Mouse (Mus musculus) heart, adult 2 months (tissue): ENCODE results near the gene Acsf3. TPM values are rescaled to one million over a fixed set of nuclear protein-coding genes. Genes with fewer than 3 reads are reported as not detected.
A peak's percentile ranks its signal among the peaks of the same experiment; 100 is the strongest.

Experiments used
- DNase-seq, 2 experiments: peaks; one replicate each; pipeline ENCODE4 v3.0.0; 2021
- H3K27ac ChIP-seq: fragments of 200-600 bp; 2 replicates; pipeline ENCODE4 v1.8.1; 2022
- H3K27me3 ChIP-seq: fragments of 200-500 bp; 2 replicates; pipeline ENCODE4 v1.6.1; 2012; ENCODE audit warnings: mild to moderate bottlenecking, low read length, inconsistent platforms, mixed read lengths; ENCODE audit not compliant: control insufficient read depth, insufficient read depth
- H3K36me3 ChIP-seq: fragments of 200-500 bp; 2 replicates; pipeline ENCODE4 v1.6.1; 2012; ENCODE audit warnings: low read length, inconsistent platforms; ENCODE audit not compliant: control insufficient read depth, insufficient read depth
- H3K4me1 ChIP-seq: fragments of 200-500 bp; 2 replicates; pipeline ENCODE4 v1.6.1; 2011; ENCODE audit warnings: low read length; ENCODE audit not compliant: control insufficient read depth, insufficient read depth
- H3K4me3 ChIP-seq: fragments of 200-600 bp; 2 replicates; pipeline ENCODE4 v1.8.1; 2022
- H3K79me2 ChIP-seq: fragments of 200-500 bp; replicated peaks from 2 replicates; pipeline ENCODE4 v1.6.1; 2012; ENCODE audit warnings: mild to moderate bottlenecking, inconsistent platforms, low read length, moderate library complexity, mixed read lengths; ENCODE audit not compliant: control insufficient read depth, insufficient read depth
- H3K9ac ChIP-seq: fragments of 200-500 bp; 2 replicates; pipeline ENCODE4 v1.6.1; 2012; ENCODE audit warnings: low read depth, mild to moderate bottlenecking, control low read depth, inconsistent platforms, low read length, mixed read lengths
- CTCF ChIP-seq: fragments of 200-600 bp; IDR thresholded peaks from 2 replicates; pipeline ENCODE4 v1.8.1; 2022; ENCODE audit warnings: antibody characterized with exemption, mild to moderate bottlenecking, moderate library complexity
- EP300 ChIP-seq: fragments of 200-500 bp; IDR thresholded peaks from 2 replicates; pipeline ENCODE4 v1.6.1; 2011; ENCODE audit warnings: low read depth, low read length, control low read depth; ENCODE audit not compliant: insufficient read depth
- POLR2A ChIP-seq: fragments of 200-500 bp; IDR thresholded peaks from 2 replicates; pipeline ENCODE4 v1.6.1; 2011; ENCODE audit warnings: mild to moderate bottlenecking, low read depth, low read length, control low read depth; ENCODE audit not compliant: insufficient read depth
- WGBS: fragments of 180-500 bp; shearing (Covaris S2); methylation state at CpG from one replicate; pipeline ENCODE4 v1.1.7; 2018; 5-methylcytosine and 5-hydroxymethylcytosine counted together
- intact Hi-C: fragments of 180-260 bp; cut with DNase I; formaldehyde crosslinking; loops from one replicate; pipeline ENCODE4 v1.15.1; 2025
- polyA plus RNA-seq: library from polyadenylated mRNA; depleted of rRNA; stranded (reverse); fragments of >200 nt; gene quantifications from 2 replicates; pipeline ENCODE4 v1.2.3, GENCODE M21; 2012
- total RNA-seq, 2 experiments: library from RNA; stranded (reverse); gene quantifications; 2 replicates each; pipeline ENCODE4 v1.2.3; 2021

Acsf3 gene
- total and polyA plus RNA-seq, 3 experiments = 25.1 to 29.6 (median 25.6) TPM

- DNase-seq = peak; percentile 57 to 66
- Histone ChIP-seq H3K27me3 (no peaks in the 10 kb centered on the region), H3K36me3 (no peaks in the 10 kb centered on the region), H3K27ac (no peak overlapping the region), H3K4me3 (no peak overlapping the region), H3K4me1 (no peaks in the 10 kb centered on the region), H3K9ac (no peak overlapping the region; the same call in 1 of the 2 replicates), H3K79me2 (no peaks in the 10 kb centered on the region)
- WGBS = 57% methylated on average over 18 of the region's 18 CpGs
- intact Hi-C loops = no loop called here
- TF ChIP-seq POLR2A = no peak
- no peak for TF ChIP-seq EP300
- TF ChIP-seq CTCF = peak; percentile 37
These were observed 18.3 kb downstream of the Acsf3 start for GRCm38 (mm10) chr8:122793375-122794174.

GRCm38 (mm10) chr8:122794175-122794454 is 18.8 kb downstream of the Acsf3 start:
- no peak for DNase-seq
- intact Hi-C loops = no loop called here
- H3K4me1 ChIP-seq = no peaks in the 10 kb centered on the region
- WGBS = 82% methylated on average over 5 of the region's 5 CpGs
- no peak overlapping the region for H3K27ac ChIP-seq
- no peak for TF ChIP-seq CTCF
- no peak for TF ChIP-seq POLR2A
- no peak for TF ChIP-seq EP300
- no peaks in the 10 kb centered on the region for H3K79me2 ChIP-seq
- H3K27me3 ChIP-seq = no peaks in the 10 kb centered on the region
- no peak overlapping the region for H3K4me3 ChIP-seq
- H3K9ac ChIP-seq = no peak overlapping the region
- H3K36me3 ChIP-seq = no peaks in the 10 kb centered on the region

GRCm38 (mm10) chr8:122803906-122804761 is 28.8 kb downstream of the Acsf3 start:
- no peaks in the 10 kb centered on the region for H3K4me1 ChIP-seq
- H3K27ac ChIP-seq = no peak overlapping the region
- H3K36me3 ChIP-seq = no peaks in the 10 kb centered on the region
- H3K27me3 ChIP-seq = no peaks in the 10 kb centered on the region
- no peak for DNase-seq
- H3K9ac ChIP-seq = no peak overlapping the region
- TF ChIP-seq CTCF = no peak
- TF ChIP-seq POLR2A = no peak
- no peak for TF ChIP-seq EP300
- no peak overlapping the region for H3K4me3 ChIP-seq
- 56% methylated on average over 15 of the region's 15 CpGs for WGBS
- intact Hi-C loops = no loop called here
- no peaks in the 10 kb centered on the region for H3K79me2 ChIP-seq

- Histone ChIP-seq H3K27ac (no peak overlapping the region), H3K36me3 (no peaks in the 10 kb centered on the region), H3K9ac (no peak overlapping the region), H3K27me3 (no peaks in the 10 kb centered on the region), H3K4me1 (no peaks in the 10 kb centered on the region), H3K79me2 (no peaks in the 10 kb centered on the region), H3K4me3 (no peak overlapping the region)
- TF ChIP-seq EP300 = no peak
- TF ChIP-seq POLR2A = no peak
- TF ChIP-seq CTCF = no peak
- intact Hi-C loops = no loop called here
- DNase-seq = no peak
- WGBS = 76% methylated on average over 3 of the region's 3 CpGs
These were observed 30.1 kb downstream of the Acsf3 start for GRCm38 (mm10) chr8:122805349-122805748.

GRCm38 (mm10) chr8:122806956-122807538 is 31.8 kb downstream of the Acsf3 start:
- intact Hi-C loops = no loop called here
- H3K79me2 ChIP-seq = no peaks in the 10 kb centered on the region
- no peaks in the 10 kb centered on the region for H3K36me3 ChIP-seq
- TF ChIP-seq EP300 = no peak
- no peak for TF ChIP-seq CTCF
- no peak for TF ChIP-seq POLR2A
- no peak for DNase-seq
- no peak overlapping the region for H3K27ac ChIP-seq
- no peak overlapping the region for H3K4me3 ChIP-seq
- no peak overlapping the region for H3K9ac ChIP-seq
- H3K27me3 ChIP-seq = no peaks in the 10 kb centered on the region
- 79% methylated on average over 7 of the region's 7 CpGs for WGBS
- H3K4me1 ChIP-seq = no peaks in the 10 kb centered on the region

- H3K27me3 ChIP-seq = no peaks in the 10 kb centered on the region
- 71% methylated on average over 4 of the region's 4 CpGs for WGBS
- no peak overlapping the region for H3K9ac ChIP-seq
- H3K36me3 ChIP-seq = no peaks in the 10 kb centered on the region
- H3K4me1 ChIP-seq = no peaks in the 10 kb centered on the region
- no peak overlapping the region for H3K4me3 ChIP-seq
- intact Hi-C loops = no loop called here
- peak; percentile 58 to 72 for DNase-seq
- H3K79me2 ChIP-seq = no peaks in the 10 kb centered on the region
- H3K27ac ChIP-seq = no peak overlapping the region
- TF ChIP-seq POLR2A (no peak), EP300 (0 out of 2 replicates have a peak, but pooled peaks have one; percentile 15)
These were observed 32.6 kb downstream of the Acsf3 start for GRCm38 (mm10) chr8:122807907-122808306.
